Mouse (Mus musculus) liver, adult 2 months (tissue): Measurements from ENCODE around the gene S100a11. TPM values are rescaled to one million over a fixed set of nuclear protein-coding genes. Genes with fewer than 3 reads are reported as not detected.
"Not testable (repeated sequence)": the region's sequence is repeated elsewhere in the genome, so short reads cannot be mapped to it uniquely, and the experiment has no call there.

ENCODE experiments used
- DNase-seq: peaks from one replicate; pipeline ENCODE4 v3.0.0-alpha.2; 2011; ENCODE audit warnings: low read depth, low spot score; ENCODE audit errors: extremely low read depth
- H3K27ac ChIP-seq: fragments of 200-500 bp; replicated peaks from 2 replicates; pipeline ENCODE4 v1.5.1; 2012; ENCODE audit warnings: low read depth, mild to moderate bottlenecking, control low read depth, inconsistent platforms, low read length; ENCODE audit not compliant: insufficient read depth
- H3K27me3 ChIP-seq: fragments of 200-500 bp; 2 replicates; pipeline ENCODE4 v1.6.1; 2012; ENCODE audit warnings: mild to moderate bottlenecking, moderate library complexity, low read length, inconsistent platforms; ENCODE audit not compliant: control insufficient read depth, insufficient read depth
- H3K36me3 ChIP-seq: fragments of 200-500 bp; 2 replicates; pipeline ENCODE4 v1.6.1; 2012; ENCODE audit warnings: low read length, inconsistent platforms; ENCODE audit not compliant: control insufficient read depth, insufficient read depth
- H3K4me1 ChIP-seq: fragments of 200-500 bp; 2 replicates; pipeline ENCODE4 v1.6.1; 2011; ENCODE audit warnings: low read length; ENCODE audit not compliant: control insufficient read depth, insufficient read depth
- H3K4me3 ChIP-seq: fragments of 200-500 bp; 2 replicates; pipeline ENCODE4 v1.5.1; 2011; ENCODE audit warnings: low read depth, mild to moderate bottlenecking, control low read depth, low read length, moderate library complexity; ENCODE audit not compliant: insufficient read depth
- H3K79me2 ChIP-seq: fragments of 200-500 bp; 2 replicates; pipeline ENCODE4 v1.6.1; 2012; ENCODE audit warnings: inconsistent platforms, mild to moderate bottlenecking, low read length, moderate library complexity; ENCODE audit not compliant: control insufficient read depth, insufficient read depth
- H3K9ac ChIP-seq: fragments of 200-500 bp; 2 replicates; pipeline ENCODE4 v1.6.1; 2012; ENCODE audit warnings: low read depth, mild to moderate bottlenecking, control low read depth, inconsistent platforms, low read length
- CTCF ChIP-seq: fragments of 200-500 bp; IDR thresholded peaks from 2 replicates; pipeline ENCODE4 v1.5.1; 2011; ENCODE audit warnings: low read depth, low read length, control low read depth
- POLR2A ChIP-seq: fragments of 200-500 bp; IDR thresholded peaks from 2 replicates; pipeline ENCODE4 v1.6.1; 2011; ENCODE audit warnings: low read length, control low read depth; ENCODE audit not compliant: insufficient read depth; ENCODE audit errors: extremely low read depth
- WGBS: fragments of 180-500 bp; shearing (Covaris S2); methylation state at CpG from one replicate; pipeline ENCODE4 v1.1.7; 2018; 5-methylcytosine and 5-hydroxymethylcytosine counted together
- polyA plus RNA-seq: library from polyadenylated mRNA; depleted of rRNA; stranded (reverse); fragments of >200 nt; gene quantifications from 2 replicates; pipeline ENCODE4 v1.2.3, GENCODE M21; 2012
- total RNA-seq: library from RNA; depleted of rRNA; stranded (reverse); fragments of >200 nt; gene quantifications from 2 replicates; pipeline ENCODE4 v1.2.3, GENCODE M21; 2014

Gene S100a11
- total and polyA plus RNA-seq, 2 experiments, result 3.0 to 4.3 TPM

DNA sequence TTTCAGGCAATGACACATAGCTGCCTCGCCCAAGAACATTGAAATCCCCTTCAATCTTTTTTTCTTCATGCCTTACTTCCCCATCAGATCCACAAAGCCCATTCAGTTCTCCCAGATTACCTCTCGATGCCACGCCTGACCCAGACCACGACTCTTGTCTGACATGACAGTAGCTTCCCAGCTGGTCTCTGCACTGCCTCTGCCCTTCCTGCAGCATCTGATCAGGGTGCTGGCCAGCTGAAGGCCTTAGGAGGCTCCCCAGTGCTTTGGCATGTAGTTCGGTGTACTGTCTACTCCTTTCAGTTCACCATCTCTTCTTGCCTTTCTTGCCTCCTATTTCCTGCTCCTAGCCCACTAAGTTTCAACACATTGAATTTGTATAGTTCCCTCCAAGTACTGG lies 8.5 kb downstream of the S100a11 start:
- Histone ChIP-seq H3K9ac (no peak overlapping the region), H3K4me3 (no peak overlapping the region), H3K4me1 (no peaks in the 10 kb centered on the region), H3K27ac (no peak overlapping the region), H3K36me3 (no peaks in the 10 kb centered on the region), H3K79me2 (no peaks in the 10 kb centered on the region), H3K27me3 (no peaks in the 10 kb centered on the region; the same call in 1 of the 2 replicates)
- TF ChIP-seq CTCF (no peak), POLR2A (no peak)
- WGBS, result 84% methylated on average over 5 of the region's 5 CpGs
- no peak for DNase-seq

DNA sequence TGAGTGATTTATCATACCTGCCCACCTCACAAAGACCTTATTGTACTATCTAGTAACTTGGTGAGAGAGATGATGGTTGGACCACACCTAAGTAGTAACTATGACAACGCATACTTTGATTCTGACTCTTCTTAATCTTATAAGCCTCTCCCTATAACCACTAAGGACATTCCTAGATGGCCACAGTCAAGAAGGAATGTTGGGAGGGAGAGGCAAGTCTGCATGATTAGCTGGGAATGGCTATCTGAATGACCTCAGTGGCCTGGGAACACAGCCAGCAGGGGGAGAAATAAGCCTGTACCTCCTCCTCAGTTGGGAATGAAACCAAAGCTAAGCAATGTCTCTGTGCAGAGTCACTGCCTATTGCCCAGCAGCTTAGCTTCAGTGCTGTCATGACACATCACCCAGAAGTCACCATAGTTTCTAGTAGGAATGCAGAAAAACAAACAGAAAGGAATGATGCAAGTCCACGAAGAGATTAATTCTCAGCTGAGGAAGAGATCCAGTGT lies 16.8 kb downstream of the S100a11 start:
- peak; percentile 47 for DNase-seq
- H3K4me1 ChIP-seq, result no peaks in the 10 kb centered on the region

DNA sequence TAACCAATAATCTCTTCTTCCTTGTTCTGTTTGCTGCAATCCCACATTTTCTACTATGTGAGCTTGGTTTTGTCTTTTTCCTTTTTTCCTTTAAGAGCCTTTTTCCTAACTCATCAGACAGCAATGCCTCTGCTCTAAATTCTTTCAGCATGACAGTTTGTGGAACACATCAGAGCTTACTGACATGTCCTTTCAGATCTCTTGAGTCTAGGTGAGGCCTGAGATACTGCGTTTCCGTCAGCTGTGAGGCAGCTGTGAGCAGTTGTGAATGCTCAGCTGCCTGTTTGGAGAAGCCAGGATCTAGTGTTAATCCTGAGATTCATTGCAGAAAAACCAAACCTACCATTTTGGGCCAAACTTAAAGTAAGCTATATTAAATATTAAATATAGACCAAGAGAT lies 18.2 kb downstream of the S100a11 start:
- TF ChIP-seq POLR2A (no peak), CTCF (no peak)
- H3K27me3 ChIP-seq, result no peaks in the 10 kb centered on the region
- WGBS, result 93% methylated on average over 2 of the region's 2 CpGs

More for the DNA sequence above, 16.8 kb downstream of the S100a11 start:
- Histone ChIP-seq H3K36me3 (no peaks in the 10 kb centered on the region), H3K4me3 (no peak overlapping the region), H3K79me2 (no peaks in the 10 kb centered on the region), H3K27ac (no peak overlapping the region), H3K9ac (no peak overlapping the region), H3K27me3 (no peaks in the 10 kb centered on the region; the same call in 1 of the 2 replicates)
- no peak for TF ChIP-seq POLR2A
- TF ChIP-seq CTCF, result no peak
- 46% methylated on average over 2 of the region's 2 CpGs for WGBS

DNA sequence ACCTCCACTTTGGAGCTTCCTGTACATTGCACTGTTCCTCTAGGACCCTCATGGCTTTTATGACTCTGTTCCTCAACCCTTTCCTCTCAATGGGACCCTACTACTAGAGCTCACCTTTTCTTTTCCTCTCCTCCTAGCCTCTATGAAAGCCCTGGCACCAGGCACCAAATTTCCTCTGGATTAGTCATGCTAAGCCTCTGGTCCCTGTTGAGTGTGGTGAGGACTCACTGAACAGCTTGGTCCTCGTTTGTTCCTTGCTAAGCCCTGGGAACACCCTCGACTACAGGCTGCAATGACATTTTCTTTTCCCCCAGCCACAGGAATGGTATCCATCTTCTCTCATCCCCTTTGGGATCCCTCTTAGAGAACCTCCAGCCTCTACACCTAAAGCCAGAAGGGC lies 21.2 kb downstream of the S100a11 start:
- 53% methylated on average over 2 of the region's 2 CpGs for WGBS
- TF ChIP-seq POLR2A, result no peak
- no peak for TF ChIP-seq CTCF
- no peak for DNase-seq

More for the DNA sequence above, 18.2 kb downstream of the S100a11 start:
- no peaks in the 10 kb centered on the region for H3K79me2 ChIP-seq
- H3K9ac ChIP-seq, result no peak overlapping the region
- H3K36me3 ChIP-seq, result no peaks in the 10 kb centered on the region
- no peak overlapping the region for H3K4me3 ChIP-seq
- no peaks in the 10 kb centered on the region for H3K4me1 ChIP-seq
- no peak for DNase-seq
- H3K27ac ChIP-seq, result no peak overlapping the region

DNA sequence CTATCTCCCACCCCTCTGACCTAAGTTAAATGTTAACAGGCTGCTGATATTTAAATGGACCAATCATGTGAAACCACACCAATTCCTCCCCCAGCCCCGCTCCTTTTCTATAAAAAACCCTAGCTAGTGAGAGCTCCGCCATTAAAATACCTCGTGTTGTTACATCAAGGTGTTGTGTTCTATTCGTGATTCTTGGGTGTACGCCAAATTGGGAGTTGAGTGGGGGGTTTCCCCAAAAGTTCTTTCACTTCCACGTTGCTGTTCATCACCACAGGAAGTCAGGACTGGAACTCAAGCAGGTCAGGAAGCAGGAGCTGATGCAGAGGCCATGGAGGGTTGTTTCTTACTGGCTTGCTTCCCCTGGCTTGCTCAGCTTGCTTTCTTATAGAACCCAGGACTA lies 23.9 kb downstream of the S100a11 start:
- H3K27ac ChIP-seq, H3K27me3 ChIP-seq, H3K79me2 ChIP-seq, DNase-seq, H3K4me3 ChIP-seq, H3K9ac ChIP-seq, H3K36me3 ChIP-seq, H3K4me1 ChIP-seq: not testable (repeated sequence)
- 76% methylated on average over 6 of the region's 6 CpGs for WGBS

More for the DNA sequence above, 21.2 kb downstream of the S100a11 start:
- no peaks in the 10 kb centered on the region for H3K36me3 ChIP-seq
- H3K9ac ChIP-seq, result no peak overlapping the region
- no peak overlapping the region for H3K27ac ChIP-seq
- H3K79me2 ChIP-seq, result no peaks in the 10 kb centered on the region
- no peak overlapping the region for H3K4me3 ChIP-seq
- H3K27me3 ChIP-seq, result no peaks in the 10 kb centered on the region
- no peaks in the 10 kb centered on the region for H3K4me1 ChIP-seq

DNA sequence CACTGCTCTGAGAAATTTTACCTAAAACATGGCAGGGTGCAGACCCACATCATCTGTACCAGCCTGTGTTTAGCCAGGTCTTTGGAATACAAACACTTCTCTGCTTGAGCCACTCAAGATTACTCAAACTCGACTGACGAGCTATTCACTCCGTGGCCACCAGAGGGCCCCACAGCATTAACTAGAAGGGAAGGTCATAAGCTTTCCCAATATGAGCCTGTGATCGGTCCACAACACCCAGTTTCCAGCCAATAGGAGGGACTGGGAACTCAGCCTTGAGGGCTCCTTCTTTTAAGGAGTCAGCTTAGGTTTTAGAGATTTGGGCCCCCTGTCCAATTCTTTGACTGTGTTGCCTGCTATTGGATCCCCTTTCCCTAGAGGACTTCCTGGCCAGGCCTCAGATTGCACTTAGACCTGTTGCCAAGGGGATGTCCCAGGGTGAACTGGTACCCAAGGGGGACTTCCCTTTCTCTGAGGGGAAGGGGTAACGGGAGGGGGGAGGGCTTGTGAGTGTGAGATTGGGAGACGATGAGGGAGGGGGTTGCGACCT lies 26.9 kb downstream of the S100a11 start:
- Histone ChIP-seq H3K4me1 (no peaks in the 10 kb centered on the region; the same call in 1 of the 2 replicates), H3K36me3 (no peaks in the 10 kb centered on the region), H3K27me3 (no peaks in the 10 kb centered on the region), H3K79me2 (no peaks in the 10 kb centered on the region), H3K27ac (no peak overlapping the region), H3K4me3 (no peak overlapping the region), H3K9ac (no peak overlapping the region)
- TF ChIP-seq POLR2A, result no peak
- TF ChIP-seq CTCF, result peak; percentile 72
- 24% methylated on average over 7 of the region's 7 CpGs for WGBS
- DNase-seq, result peak; percentile 73
